Mouse (Mus musculus) liver, embryonic 14 days (tissue): ENCODE data around the gene Sec14l1. TPM values are rescaled to one million over a fixed set of nuclear protein-coding genes. Genes with fewer than 3 reads are reported as not detected.

Source experiments
- polyA plus RNA-seq: library from polyadenylated mRNA; depleted of rRNA; stranded (reverse); fragments of >200 nt; gene quantifications from 2 replicates; pipeline ENCODE4 v1.2.3, GENCODE M21; 2012; rRNA removed

Gene Sec14l1
- 11.8 and 13.7 TPM in 2 replicates for polyA plus RNA-seq

DNA sequence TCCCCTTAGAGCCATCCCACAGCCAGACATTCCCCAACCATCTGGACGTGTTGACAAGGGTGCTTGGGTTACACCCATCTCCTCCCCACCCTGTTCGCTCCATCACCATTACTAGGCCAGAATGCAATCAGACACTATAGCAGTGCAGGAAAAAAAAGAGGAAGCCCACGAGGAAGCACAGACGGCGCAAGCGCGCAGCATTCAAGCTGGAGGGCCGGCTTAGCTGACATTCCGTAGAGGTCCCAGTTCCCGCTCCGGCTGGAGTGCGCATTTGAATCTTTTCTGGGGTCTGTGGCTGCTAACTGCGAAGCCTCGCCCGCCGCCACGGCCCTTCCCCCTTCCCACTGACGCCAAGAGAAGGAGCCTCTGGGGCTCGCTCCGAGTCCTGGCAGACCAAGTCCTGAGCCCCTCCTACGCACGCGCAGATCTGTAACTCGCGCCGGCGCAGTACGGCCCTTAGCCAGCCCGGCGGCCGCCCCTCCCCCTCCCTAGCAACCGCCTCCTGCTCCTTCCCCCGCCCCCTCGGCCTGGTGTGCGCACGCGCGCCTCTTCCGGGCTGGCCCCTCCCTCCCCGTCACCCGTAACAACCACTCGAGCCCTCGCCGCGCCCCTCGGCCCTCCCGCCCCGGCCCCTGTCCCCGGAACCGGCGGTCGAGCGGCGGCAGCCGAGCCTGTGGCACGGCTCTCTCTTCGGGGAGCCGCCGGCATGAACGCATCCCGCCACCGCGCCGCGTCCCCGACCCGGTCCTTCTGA lies at the start of gene Sec14l1:
Gene Sec14l1, plus strand, starts transcription at position 577 of the 754 bp plus-strand sequence.

GRCm38 (mm10) chr11:117199282-117200175 lies 84.6 kb downstream of the Sec14l1 start, which contains the start of gene Sept9:
Gene Sept9 (plus strand): TSS chr11:117199661.

Other genes with a start within 250 kb of the Sec14l1 start
- gene Mgat5b, start 196.3 kb upstream of the Sec14l1 start, polyA plus RNA-seq, result 0.05 TPM in 1 of 2 replicates, not detected in the other
- 14.1 and 15.7 TPM in 2 replicates for gene Sept9, start 84.5 kb downstream of the Sec14l1 start, polyA plus RNA-seq